Mouse (Mus musculus) CD8-positive naive resting alpha-beta T cell, adult 57 days (primary cell): ENCODE measurements around the gene Gm10521. TPM values are rescaled to one million over a fixed set of nuclear protein-coding genes. Genes with fewer than 3 reads are reported as not detected.

Source experiments
- total RNA-seq: library from RNA; stranded (reverse); gene quantifications from one replicate; pipeline ENCODE4 v1.2.4, GENCODE M21; 2023

Gm10521 gene
- 14.8 TPM for total RNA-seq

DNA sequence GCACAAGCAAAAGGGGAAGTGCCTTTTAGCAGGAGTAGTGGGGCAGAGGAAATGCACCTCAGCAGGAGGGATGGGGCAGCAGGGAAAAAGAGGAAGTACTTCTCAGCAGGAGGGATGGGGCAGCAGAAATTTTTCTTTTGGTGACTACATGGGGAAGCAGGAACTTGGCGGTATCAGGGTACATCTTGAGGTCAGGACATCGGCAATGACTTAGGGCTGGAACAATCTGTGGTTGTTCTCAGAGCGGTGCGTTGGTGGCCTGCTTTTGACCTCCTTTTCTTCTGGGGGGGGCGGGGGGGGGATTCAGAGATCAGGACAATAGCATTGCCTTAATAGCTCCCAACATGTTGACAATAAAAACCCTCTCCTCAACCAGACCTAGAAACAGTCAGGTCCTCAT is at the start of gene Gm10521:
Gene Gm10521, plus strand, starts transcription at position 301 of the 400 bp plus-strand sequence.

DNA sequence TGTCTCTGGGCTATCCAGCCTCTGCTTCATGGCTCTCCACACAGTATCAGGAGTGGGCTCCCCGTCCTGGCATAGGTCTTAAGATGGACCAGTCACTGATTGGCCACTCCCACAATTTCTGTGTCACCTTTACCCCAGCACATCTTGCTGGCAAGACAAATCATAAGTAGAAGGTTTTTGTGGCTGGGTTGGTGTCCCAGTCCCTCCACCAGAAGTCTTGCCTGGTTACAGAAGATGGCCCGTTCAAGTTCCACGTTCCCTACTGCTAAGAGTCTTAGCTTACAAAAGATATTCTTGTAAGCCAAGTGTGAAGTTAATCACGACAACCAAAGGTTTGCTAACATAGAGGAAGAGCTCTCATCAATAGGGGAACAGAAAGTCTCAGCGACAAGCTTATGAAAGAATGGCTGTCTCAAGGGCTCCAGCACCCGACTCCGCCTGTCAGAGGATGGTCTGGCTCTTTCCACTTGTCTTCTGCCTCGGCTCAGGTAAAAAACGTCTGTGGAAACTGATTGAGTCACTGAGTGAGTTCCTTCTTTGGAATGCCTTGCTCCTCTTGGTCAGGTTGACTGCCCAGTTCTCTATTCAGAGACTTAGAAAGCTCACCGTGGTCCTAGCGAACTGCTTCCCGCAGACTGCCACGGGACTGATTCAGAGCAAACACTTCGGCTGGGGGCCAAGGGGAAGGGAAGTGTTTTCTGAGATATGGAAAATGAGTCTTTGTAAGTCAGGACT is 22.0 kb downstream of the Gm10521 start, which contains the start of gene Slamf6:
Gene Slamf6, plus strand, starts transcription at position 211 of the 735 bp plus-strand sequence.

Other genes with a start within 250 kb of the Gm10521 start
- 6.6 TPM for gene Slamf7, start 242.6 kb upstream of the Gm10521 start, total RNA-seq
- gene Cd48, start 213.7 kb upstream of the Gm10521 start, total RNA-seq, result 131 TPM
- gene Slamf1, start 128.5 kb upstream of the Gm10521 start, total RNA-seq, result 25.3 TPM
- 113 TPM for gene Cd84, start 56.0 kb upstream of the Gm10521 start, total RNA-seq
- 202 TPM for gene Slamf6, start 21.9 kb downstream of the Gm10521 start, total RNA-seq
- gene Vangl2, start 132.8 kb downstream of the Gm10521 start, total RNA-seq, result 4.0 TPM
- gene Nhlh1, start 161.9 kb downstream of the Gm10521 start, total RNA-seq, result not detected
- gene Copa, start 186.9 kb downstream of the Gm10521 start, total RNA-seq, result 157 TPM
- gene Ncstn, start 187.1 kb downstream of the Gm10521 start, total RNA-seq, result 93.9 TPM
- 48.9 TPM for gene Pex19, start 231.1 kb downstream of the Gm10521 start, total RNA-seq